Mouse (Mus musculus) left cerebral cortex, postnatal 10 days (tissue): ENCODE measurements around the gene Rnf220. TPM values are rescaled to one million over a fixed set of nuclear protein-coding genes. Genes with fewer than 3 reads are reported as not detected.

Experiments
- DNase-seq, 2 experiments: peaks; one replicate each; pipeline ENCODE4 v3.0.0; 2021 to 2022; ENCODE audit warnings: low spot score in 2 of 2, mixed read lengths in 1 of 2; ENCODE audit errors: extremely low spot score in 1 of 2
- intact Hi-C: fragments of 180-260 bp; cut with DNase I; formaldehyde crosslinking; loops from one replicate; pipeline ENCODE4 v1.15.1; 2025
- total RNA-seq, 2 experiments: library from RNA; stranded (reverse); gene quantifications; 2 replicates each; pipeline ENCODE4 v1.2.3; 2021

Gene Rnf220
- total RNA-seq, 2 experiments from 2014 or later = 136 to 144 TPM

GRCm38 (mm10) chr4:117493161-117493568 lies 3.7 kb downstream of the Rnf220 start:
- DNase-seq = no peak
- intact Hi-C loops = no loop called here

GRCm38 (mm10) chr4:117491840-117492239 lies 5.0 kb downstream of the Rnf220 start:
- no peak for DNase-seq
- intact Hi-C loops = no loop called here

- no peak for DNase-seq
- intact Hi-C loops = no loop called here
Measured at GRCm38 (mm10) chr4:117489975-117490374, 6.9 kb downstream of the Rnf220 start.

GRCm38 (mm10) chr4:117489566-117489965 lies 7.3 kb downstream of the Rnf220 start:
- no peak for DNase-seq
- intact Hi-C loops = no loop called here

GRCm38 (mm10) chr4:117487471-117487870 lies 9.4 kb downstream of the Rnf220 start:
- DNase-seq = no peak
- intact Hi-C loops = no loop called here

- DNase-seq = no peak
- intact Hi-C loops = no loop called here
Measured at GRCm38 (mm10) chr4:117486188-117486587, 10.7 kb downstream of the Rnf220 start.

- intact Hi-C loops = no loop called here
Measured at GRCm38 (mm10) chr4:117485045-117485780, 11.6 kb downstream of the Rnf220 start.

GRCm38 (mm10) chr4:117484256-117485044 lies 12.4 kb downstream of the Rnf220 start:
- peak in 1 of 2 experiments; percentile 66 for DNase-seq
- intact Hi-C loops = no loop called here

More at GRCm38 (mm10) chr4:117485045-117485780, 11.6 kb downstream of the Rnf220 start:
- no peak for DNase-seq

- DNase-seq = peak in 1 of 2 experiments; percentile 76
- intact Hi-C loops = no loop called here
Measured at GRCm38 (mm10) chr4:117483931-117484255, 13.0 kb downstream of the Rnf220 start.

- no peak for DNase-seq
- intact Hi-C loops = no loop called here
Measured at GRCm38 (mm10) chr4:117482103-117482502, 14.7 kb downstream of the Rnf220 start.

- DNase-seq = no peak
- intact Hi-C loops = no loop called here
Measured at GRCm38 (mm10) chr4:117480611-117481445, 16.0 kb downstream of the Rnf220 start.

GRCm38 (mm10) chr4:117479951-117480350 lies 16.9 kb downstream of the Rnf220 start:
- intact Hi-C loops = no loop called here

GRCm38 (mm10) chr4:117478101-117478673 lies 18.7 kb downstream of the Rnf220 start:
- DNase-seq = peak in 1 of 2 experiments; percentile 39
- intact Hi-C loops = no loop called here

More at GRCm38 (mm10) chr4:117479951-117480350, 16.9 kb downstream of the Rnf220 start:
- DNase-seq = no peak

GRCm38 (mm10) chr4:117477401-117477800 lies 19.5 kb downstream of the Rnf220 start:
- intact Hi-C loops = no loop called here
- peak in 1 of 2 experiments; percentile 57 for DNase-seq

- DNase-seq = no peak
- intact Hi-C loops = no loop called here
Measured at GRCm38 (mm10) chr4:117476777-117477176, 20.1 kb downstream of the Rnf220 start.

- intact Hi-C loops = no loop called here
- DNase-seq = no peak
Measured at GRCm38 (mm10) chr4:117476355-117476754, 20.5 kb downstream of the Rnf220 start.

GRCm38 (mm10) chr4:117473985-117474354 lies 22.9 kb downstream of the Rnf220 start:
- no peak for DNase-seq
- intact Hi-C loops = no loop called here

GRCm38 (mm10) chr4:117473291-117473984 lies 23.4 kb downstream of the Rnf220 start:
- intact Hi-C loops = no loop called here
- no peak for DNase-seq
